10 mouse cellular contexts compared by ENCODE assay signal in the genomic region with DNA sequence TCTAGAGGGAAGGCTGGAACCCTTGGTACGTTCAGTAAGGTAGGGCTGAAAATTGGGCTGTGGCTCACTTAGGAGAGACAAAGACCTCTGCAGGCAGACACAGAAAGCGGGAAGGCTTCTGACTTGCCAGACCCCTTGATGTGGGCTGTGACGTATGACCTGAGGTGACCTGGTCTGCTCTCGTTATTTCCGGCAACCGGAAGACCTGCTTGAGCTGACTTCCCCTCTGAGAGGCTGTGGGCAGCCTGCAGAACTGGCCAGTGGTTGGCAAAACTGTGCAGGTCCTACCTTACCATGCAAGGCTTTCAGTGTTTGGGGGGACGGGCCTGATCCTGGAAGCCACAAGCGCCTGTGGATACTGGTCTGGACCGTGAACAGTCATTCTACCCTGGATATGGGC. TPM values are rescaled to one million over a fixed set of nuclear protein-coding genes. Genes with fewer than 3 reads are reported as not detected.
DNase-seq lines count a peak whose midpoint lies in the region; ATAC-seq and TF ChIP-seq lines count a peak whose summit lies in the region.
"Had no signal": no experiment of that assay in that cellular context is flagged by ENCODE, and none has a peak within 500 bp of the region (broad histone marks: within the 10 kb centered on the region; RNA-seq: fewer than 3 reads in every experiment).

No protein-coding gene starts in this region.

- no peak for TF ChIP-seq CTCF in gastrocnemius, adult 2 months (IDR thresholded peaks at IDR 0.05)
- TF ChIP-seq CTCF in spleen, adult 2 months (IDR thresholded peaks at IDR 0.05; ENCODE audit: extremely low read depth, insufficient read depth, insufficient read length, insufficient replicate concordance), result no peak

- intact Hi-C loops in gastrocnemius, adult 2 months (cut with DNase I), result no loop called here
- intact Hi-C loops in gastrocnemius, postnatal 36 days (cut with DNase I), result no loop called here

- peak overlapping the region; percentile 28 for H3K4me3 ChIP-seq in gastrocnemius, adult 2 months
- no peak overlapping the region for H3K4me3 ChIP-seq in spleen, adult 2 months (ENCODE audit: extremely low read depth, insufficient read depth, insufficient read length)
- H3K4me3 ChIP-seq: midbrain, embryonic 10.5 days had no signal

- TF ChIP-seq POLR2A in spleen, adult 2 months (IDR thresholded peaks at IDR 0.05; ENCODE audit: low read depth, low read length), result no peak

- DNase-seq in gastrocnemius, adult 2 months, result no peak
- DNase-seq in gastrocnemius, postnatal 36 days, result no peak
- DNase-seq in spleen, adult 2 months (ENCODE audit: low read depth in 1 of 2, low spot score in 2 of 2), result peak; percentile 42 to 58
- DNase-seq in spleen, adult 12 weeks (ENCODE audit: low spot score), result no peak
- DNase-seq in lung, postnatal 10 days, result peak; percentile 60
- no peak for DNase-seq in urinary bladder, adult 2 months (ENCODE audit: low spot score)
- DNase-seq in layer of hippocampus, postnatal 10 days (ENCODE audit: low spot score in 2 of 2), result no peak

- peaks cover 29% of the 10 kb centered on the region; the same call in 1 of the 2 replicates for H3K4me1 ChIP-seq in spleen, adult 2 months (ENCODE audit: control insufficient read depth, insufficient read depth, insufficient read length)

- WGBS in spleen, adult 2 months, result 25% methylated on average over 9 of the region's 9 CpGs

- H3K27ac ChIP-seq in gastrocnemius, adult 2 months, result peak overlapping the region; percentile 73
- H3K27ac ChIP-seq in spleen, adult 2 months (ENCODE audit: insufficient read depth, low read length), result peak overlapping the region; percentile 61

- H3K27me3 ChIP-seq in spleen, adult 2 months (ENCODE audit: control insufficient read depth, insufficient read depth, low read length), result no peaks in the 10 kb centered on the region

- no peak for ATAC-seq in inflammation-experienced regulatory T-cells, adult 6 months
- ATAC-seq: activated CD4-positive, CD25-positive, alpha-beta regulatory T cell, adult 4 months had no signal

- no peaks in the 10 kb centered on the region for H3K36me3 ChIP-seq in spleen, adult 2 months (ENCODE audit: control insufficient read depth, insufficient read depth, low read length)
- H3K36me3 ChIP-seq: midbrain, embryonic 10.5 days had no signal

RNA-seq across cellular contexts. Expression of a gene that starts 19.5 kb away (rescaled TPM):
- total RNA-seq in gastrocnemius, adult 2 months (2021), result 10 to 100 TPM in 1 of 2 experiments, 1 to 10 TPM in 1; 6.4 to 14.3 TPM
- 1 to 10 TPM; 6.7 to 7.9 TPM for total RNA-seq in gastrocnemius, postnatal 36 days (2021)
- polyA plus RNA-seq in spleen, adult 2 months (2012; rRNA removed), result 63.4 and 67.0 TPM in 2 replicates
- polyA plus RNA-seq in inflammation-experienced regulatory T-cells, adult 6 months (2017; shearing (Covaris generic)), result 10 to 100 TPM; 45.7 to 59.8 (median 53.3) TPM
- 2.1 and 5.5 TPM in 2 replicates for polyA plus RNA-seq in urinary bladder, adult 2 months (2012; rRNA removed)
- total RNA-seq in layer of hippocampus, postnatal 10 days (2021), result 1 to 10 TPM; 3.5 to 3.8 TPM

Comparison
In these comparisons a context has a peak if more than half of its experiments do, and no peak if none do; other contexts are left out.
1. DNase-seq: peak in spleen, adult 2 months (2 of 2) and lung, postnatal 10 days (single experiment); none in gastrocnemius, adult 2 months (single experiment), gastrocnemius, postnatal 36 days (0 of 2), spleen, adult 12 weeks (single experiment), urinary bladder, adult 2 months (single experiment) and layer of hippocampus, postnatal 10 days (0 of 2).